Mouse (Mus musculus) central nervous system, embryonic 14 days (tissue): ENCODE measurements around the gene Cfap54. TPM values are rescaled to one million over a fixed set of nuclear protein-coding genes. Genes with fewer than 3 reads are reported as not detected.

Experiments used
- polyA plus RNA-seq: library from polyadenylated mRNA; depleted of rRNA; stranded (reverse); fragments of >200 nt; gene quantifications from 2 replicates; pipeline ENCODE4 v1.2.3, GENCODE M21; 2012; rRNA removed

Gene Cfap54
- polyA plus RNA-seq: 1.4 and 2.2 TPM in 2 replicates

DNA sequence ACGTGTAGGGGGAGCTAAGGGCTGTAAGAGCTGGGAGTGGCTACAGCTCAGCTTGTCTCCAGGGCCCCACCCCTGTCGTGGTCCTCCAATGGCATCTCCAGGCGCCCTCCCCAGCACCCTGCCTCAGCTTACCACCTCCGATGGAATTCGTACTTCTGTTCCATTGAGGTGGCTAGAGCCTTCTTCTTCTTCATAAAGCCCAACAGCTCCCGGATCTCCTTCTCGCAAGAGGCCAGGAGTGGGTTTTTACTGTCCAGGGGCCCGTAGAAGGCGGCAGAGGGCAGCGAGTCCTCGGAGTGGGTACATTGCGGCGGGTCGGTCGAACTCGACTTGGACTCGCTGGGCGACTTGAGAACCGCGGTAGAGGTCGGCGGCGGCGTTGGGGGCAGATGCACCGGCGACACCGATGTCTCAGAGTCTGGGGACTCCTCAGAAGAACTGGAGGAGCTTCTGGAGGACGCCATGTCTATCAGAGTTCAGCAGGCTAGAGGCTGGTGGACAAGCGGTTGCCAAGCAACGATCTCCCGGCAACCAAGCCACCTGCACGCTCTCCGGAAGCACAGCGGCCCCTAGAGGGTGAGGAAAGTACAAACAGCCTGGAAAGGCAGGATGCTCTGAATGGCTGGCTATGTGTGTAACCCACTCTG, at the start of gene Cfap54:
Gene Cfap54, minus strand, starts transcription at position 486 of the 647 bp plus-strand sequence.

Other genes with a start within 250 kb of the Cfap54 start
- 50.6 and 60.3 TPM in 2 replicates for gene Cdk17, start 79.3 kb upstream of the Cfap54 start, polyA plus RNA-seq
- 11.8 and 19.7 TPM in 2 replicates for gene Elk3, start 229.5 kb upstream of the Cfap54 start, polyA plus RNA-seq